Mouse (Mus musculus) midbrain, embryonic 10.5 days (tissue): ENCODE data around the gene Homer1. TPM values are rescaled to one million over a fixed set of nuclear protein-coding genes. Genes with fewer than 3 reads are reported as not detected.

Source experiments
- DNase-seq: peaks from one replicate; pipeline ENCODE4 v3.0.0-alpha.2; 2017; ENCODE audit warnings: low spot score
- H3K27ac ChIP-seq: fragments of 300-500 bp; sonication (generic); replicated peaks from 2 replicates; pipeline ENCODE4 v1.5.1; 2016; ENCODE audit warnings: mild to moderate bottlenecking
- H3K27me3 ChIP-seq: fragments of 300-500 bp; sonication (generic); 2 replicates; pipeline ENCODE4 v1.6.1; 2016; ENCODE audit warnings: low read depth, mild to moderate bottlenecking; ENCODE audit not compliant: poor library complexity, severe bottlenecking
- H3K36me3 ChIP-seq: fragments of 300-500 bp; sonication (generic); 2 replicates; pipeline ENCODE4 v1.6.1; 2016; ENCODE audit warnings: mild to moderate bottlenecking, moderate library complexity
- H3K4me1 ChIP-seq: fragments of 300-500 bp; sonication (generic); 2 replicates; pipeline ENCODE4 v1.6.1; 2016
- H3K4me3 ChIP-seq: fragments of 300-500 bp; sonication (generic); 2 replicates; pipeline ENCODE4 v1.5.1; 2016; ENCODE audit warnings: mild to moderate bottlenecking, moderate library complexity
- H3K9me3 ChIP-seq: fragments of 300-500 bp; sonication (generic); replicated peaks from 2 replicates; pipeline ENCODE4 v1.6.1; 2016; ENCODE audit warnings: mild to moderate bottlenecking
- WGBS: fragments of 180-500 bp; shearing (Covaris S2); methylation state at CpG from one replicate; pipeline ENCODE4 v1.1.7; 2016; 5-methylcytosine and 5-hydroxymethylcytosine counted together
- polyA plus RNA-seq: library from polyadenylated mRNA; unstranded; fragments of >200 nt; fragmentation: Nextera tagmentation; extraction: Ambion mirVana; gene quantifications from 2 replicates; pipeline ENCODE4 v1.2.1, GENCODE M21; 2016

Homer1 gene
- polyA plus RNA-seq, 1 experiment from 2014 or later = 7.8 TPM

DNA sequence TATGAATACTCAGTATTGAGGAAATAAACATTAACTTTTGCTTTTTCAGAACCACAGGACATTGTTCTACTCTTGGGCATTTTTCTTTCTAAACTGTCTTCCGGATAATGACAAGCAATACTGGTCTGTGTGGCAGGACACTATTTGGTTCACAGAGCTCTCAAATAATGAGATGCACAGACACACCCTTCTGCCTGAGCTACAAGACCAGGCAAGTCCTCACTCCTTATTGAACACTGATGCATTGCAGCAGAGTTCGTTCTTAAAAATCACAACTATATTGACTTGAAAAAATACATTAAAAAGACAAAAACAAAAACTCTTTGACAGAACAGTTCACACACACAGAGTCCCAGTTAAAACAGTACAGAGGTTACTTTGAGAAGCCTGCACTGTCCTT is 123.8 kb downstream of the Homer1 start:
- H3K27me3 ChIP-seq = no peaks in the 10 kb centered on the region
- 90% methylated on average over 2 of the region's 2 CpGs for WGBS
- DNase-seq = no peak
- H3K36me3 ChIP-seq = 0 out of 2 replicates have a peak, but pooled peaks cover under 1% of the 10 kb centered on the region
- no peak overlapping the region for H3K4me3 ChIP-seq
- H3K27ac ChIP-seq = no peak overlapping the region
- no peaks in the 10 kb centered on the region for H3K9me3 ChIP-seq
- H3K4me1 ChIP-seq = no peaks in the 10 kb centered on the region

DNA sequence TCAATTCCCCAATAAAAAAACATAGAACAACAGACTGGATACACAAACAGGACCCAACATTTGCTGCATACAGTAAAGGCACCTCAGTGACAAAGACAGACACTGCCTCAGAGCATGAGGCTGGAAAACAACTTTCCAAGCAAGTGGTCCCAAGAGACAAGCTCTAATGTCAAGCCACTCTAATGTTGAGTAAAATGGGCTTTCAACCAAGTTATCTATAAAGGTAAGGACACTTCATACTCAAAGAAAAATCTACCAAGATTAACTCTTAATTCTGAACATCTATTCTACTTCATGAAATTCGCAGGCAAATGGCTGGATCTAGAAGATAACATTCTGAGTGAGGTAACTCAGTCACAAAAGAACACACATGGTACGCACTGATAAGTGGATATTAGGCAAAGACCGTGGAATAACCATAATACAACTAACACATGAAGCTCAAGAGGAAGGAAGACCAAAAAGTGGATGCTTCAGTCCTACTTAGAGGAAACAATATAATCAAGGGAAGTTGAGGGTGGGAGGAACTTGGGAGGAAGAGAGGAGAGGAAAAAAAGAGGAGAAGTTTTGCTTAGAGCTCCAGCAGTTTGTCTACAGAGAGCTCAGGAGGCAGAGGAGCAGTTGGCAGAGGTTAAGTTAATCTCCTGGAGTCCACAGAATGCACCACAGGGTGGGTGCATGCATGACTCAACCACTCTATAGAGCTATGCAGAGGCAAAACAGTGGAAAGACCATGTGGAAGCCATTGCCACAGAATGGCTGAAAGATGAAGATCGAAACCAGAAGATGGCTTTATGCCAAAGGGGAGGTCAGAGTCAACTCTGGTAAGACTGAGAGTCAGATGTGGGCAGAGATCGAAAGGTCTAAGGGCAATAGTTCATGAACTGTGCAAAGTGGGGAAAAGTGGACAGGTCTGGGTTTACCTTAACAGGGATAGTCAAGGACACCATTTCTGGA is 128.8 kb downstream of the Homer1 start:
- no peak for DNase-seq
- Histone ChIP-seq H3K9me3 (no peaks in the 10 kb centered on the region), H3K4me1 (no peaks in the 10 kb centered on the region), H3K36me3 (peaks cover 15% of the 10 kb centered on the region; the same call in 1 of the 2 replicates), H3K27ac (no peak overlapping the region), H3K27me3 (no peaks in the 10 kb centered on the region), H3K4me3 (no peak overlapping the region)
- WGBS = 90% methylated on average over 5 of the region's 5 CpGs

DNA sequence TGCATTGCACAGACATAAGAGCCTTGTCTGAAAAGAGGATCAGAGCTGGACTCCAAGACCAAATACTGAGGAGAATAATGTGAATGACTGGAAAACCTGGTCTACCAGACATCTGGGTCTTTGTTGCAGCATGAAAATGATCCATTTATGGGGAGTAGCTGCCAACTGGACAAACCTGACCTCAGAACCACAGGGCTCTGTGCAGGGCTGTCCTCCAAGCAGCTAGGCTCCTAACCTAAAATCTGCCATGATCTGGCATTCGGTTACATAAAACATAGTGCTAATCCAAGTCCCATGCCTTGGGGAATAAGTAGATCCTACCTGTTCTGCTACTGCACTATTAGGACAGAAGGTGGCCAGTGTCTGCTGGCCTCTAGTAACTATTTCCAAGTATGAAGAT is 129.8 kb downstream of the Homer1 start:
- 97% methylated on average over 1 of the region's 1 CpGs for WGBS
- peaks cover 21% of the 10 kb centered on the region for H3K36me3 ChIP-seq
- H3K4me1 ChIP-seq = no peaks in the 10 kb centered on the region
- DNase-seq = no peak
- no peak overlapping the region for H3K4me3 ChIP-seq
- no peaks in the 10 kb centered on the region for H3K27me3 ChIP-seq
- no peak overlapping the region for H3K27ac ChIP-seq
- no peaks in the 10 kb centered on the region for H3K9me3 ChIP-seq

DNA sequence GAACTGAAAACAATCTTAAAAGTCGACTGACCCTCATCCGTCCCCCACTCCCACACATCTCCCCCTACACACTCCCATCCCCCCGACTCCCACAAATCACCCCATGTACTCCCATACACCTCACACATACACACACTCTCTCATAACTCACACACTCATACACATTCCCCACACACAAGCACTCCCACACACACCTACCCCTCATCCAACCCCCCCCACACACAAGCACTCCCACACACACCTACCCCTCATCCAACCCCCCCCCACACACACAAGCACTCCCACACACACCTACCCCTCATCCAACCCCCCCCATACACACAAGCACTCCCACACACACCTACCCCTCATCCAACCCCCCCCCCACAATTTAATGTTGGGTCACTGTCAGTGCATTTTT is 140.7 kb downstream of the Homer1 start:
- Histone ChIP-seq H3K36me3 (peaks cover 85% of the 10 kb centered on the region), H3K27me3 (no peaks in the 10 kb centered on the region), H3K4me1 (no peaks in the 10 kb centered on the region), H3K4me3 (no peak overlapping the region), H3K9me3 (no peaks in the 10 kb centered on the region), H3K27ac (no peak overlapping the region)
- DNase-seq = no peak
- WGBS = 96% methylated on average over 3 of the region's 3 CpGs

DNA sequence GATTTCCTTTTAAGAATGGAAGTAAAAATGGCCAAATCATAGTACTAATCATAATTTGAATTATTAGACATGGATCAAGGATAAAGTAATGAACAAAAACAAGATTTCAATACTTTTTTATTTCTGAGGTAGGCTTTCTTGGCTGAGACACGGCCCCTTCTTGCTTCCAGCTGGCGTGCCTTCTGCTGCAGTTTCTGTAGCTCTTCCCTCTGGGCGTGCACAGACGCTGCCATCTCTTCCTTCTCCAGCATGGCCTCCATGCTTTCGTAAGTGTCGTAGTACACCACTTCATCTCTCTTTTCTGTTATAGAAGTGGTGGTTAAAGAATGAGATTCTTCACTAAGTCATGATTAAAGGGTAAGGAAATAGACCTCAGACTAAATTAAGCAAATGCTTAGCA is 153.8 kb downstream of the Homer1 start:
- WGBS = 95% methylated on average over 6 of the region's 6 CpGs
- peaks cover 48% of the 10 kb centered on the region for H3K36me3 ChIP-seq
- no peak for DNase-seq

More for the DNA sequence above, 153.8 kb downstream of the Homer1 start:
- no peak overlapping the region for H3K27ac ChIP-seq
- no peaks in the 10 kb centered on the region for H3K4me1 ChIP-seq
- no peaks in the 10 kb centered on the region for H3K9me3 ChIP-seq
- H3K4me3 ChIP-seq = no peak overlapping the region
- no peaks in the 10 kb centered on the region for H3K27me3 ChIP-seq

Other genes with a start within 250 kb of the Homer1 start
- gene Cmya5, start 154.9 kb upstream of the Homer1 start, polyA plus RNA-seq = 0.02 and 0.04 TPM in 2 replicates
- 56.7 and 59.2 TPM in 2 replicates for gene Tent2, start 107.2 kb upstream of the Homer1 start, polyA plus RNA-seq
- 2.8 and 2.9 TPM in 2 replicates for gene Jmy, start 200.2 kb downstream of the Homer1 start, polyA plus RNA-seq